Mouse (Mus musculus): Measurements from ENCODE around the gene Ajuba. TPM values are rescaled to one million over a fixed set of nuclear protein-coding genes. Genes with fewer than 3 reads are reported as not detected.

Ajuba gene
- polyA plus RNA-seq, 1 experiment from 2014 or later, result 24.9 TPM

DNA sequence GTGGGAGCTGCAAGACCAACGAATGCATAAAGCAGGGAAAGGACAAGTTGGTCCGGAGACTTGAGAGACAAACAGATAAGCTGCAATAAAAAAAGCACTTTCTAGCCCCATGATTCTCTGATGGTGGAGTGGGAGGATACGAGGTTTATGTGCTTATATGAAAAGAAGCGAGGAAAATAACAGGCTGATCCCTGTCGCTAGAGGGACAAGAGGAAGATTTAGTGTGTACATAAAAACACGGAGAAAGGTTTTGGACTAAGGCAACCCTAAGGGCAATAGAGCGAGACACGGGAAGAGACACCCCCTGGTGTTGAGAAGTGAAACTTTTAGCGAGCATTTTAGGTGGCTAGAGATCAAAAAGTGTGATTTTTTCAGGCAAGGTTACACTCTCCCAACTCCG is 705 bp upstream of the Ajuba start:
- Histone ChIP-seq H3K4me3 (ENCODE audit: low read length) (peak overlapping the region; percentile 63), H3K4me1 (ENCODE audit: control insufficient read depth, insufficient read depth, low read length) (peaks cover 28% of the 10 kb centered on the region), H3K4me2 (ENCODE audit: low read depth, low read length) (peak overlapping the region; percentile 86), H3K9me3 (replicated peaks; ENCODE audit: control insufficient read depth, low read length) (no peaks in the 10 kb centered on the region), H3K9ac (ENCODE audit: low read length) (peak overlapping the region; percentile 88), H3K27me3 (ENCODE audit: control insufficient read depth, insufficient read depth, low read length) (no peaks in the 10 kb centered on the region), H3K36me3 (ENCODE audit: control insufficient read depth, insufficient read depth) (no peaks in the 10 kb centered on the region), H3K27ac (ENCODE audit: low read length) (peak overlapping the region; percentile 96)
- peak; percentile 19; the same call in 1 of the 2 replicates for ATAC-seq (replicated peaks; ENCODE audit: extremely low read depth, insufficient read depth, low FRiP score)
- under 1% methylated on average over 10 of the region's 10 CpGs for WGBS

- H3K4me3 ChIP-seq (ENCODE audit: low read length), result peak overlapping the region; percentile 63
- under 1% methylated on average over 84 of the region's 84 CpGs for WGBS
These were observed 893 bp downstream of the Ajuba start for GRCm38 (mm10) chr14:54576241-54577088.

GRCm38 (mm10) chr14:54575631-54576030 is 1.7 kb downstream of the Ajuba start:
- peak overlapping the region; percentile 63 for H3K4me3 ChIP-seq (ENCODE audit: low read length)
- H3K4me1 ChIP-seq (ENCODE audit: control insufficient read depth, insufficient read depth, low read length), result peaks cover 43% of the 10 kb centered on the region
- H3K4me2 ChIP-seq (ENCODE audit: low read depth, low read length), result peak overlapping the region; percentile 86
- peaks cover 7% of the 10 kb centered on the region for H3K36me3 ChIP-seq (ENCODE audit: control insufficient read depth, insufficient read depth)
- ATAC-seq (replicated peaks; ENCODE audit: extremely low read depth, insufficient read depth, low FRiP score), result peak; percentile 61
- no peaks in the 10 kb centered on the region for H3K27me3 ChIP-seq (ENCODE audit: control insufficient read depth, insufficient read depth, low read length)
- no peaks in the 10 kb centered on the region for H3K9me3 ChIP-seq (replicated peaks; ENCODE audit: control insufficient read depth, low read length)
- 1% methylated on average over 39 of the region's 39 CpGs for WGBS
- peak overlapping the region; percentile 88 for H3K9ac ChIP-seq (ENCODE audit: low read length)
- H3K27ac ChIP-seq (ENCODE audit: low read length), result peak overlapping the region; percentile 96

More at GRCm38 (mm10) chr14:54576241-54577088, 893 bp downstream of the Ajuba start:
- Histone ChIP-seq H3K36me3 (ENCODE audit: control insufficient read depth, insufficient read depth) (no peaks in the 10 kb centered on the region), H3K9me3 (replicated peaks; ENCODE audit: control insufficient read depth, low read length) (no peaks in the 10 kb centered on the region), H3K27ac (ENCODE audit: low read length) (peak overlapping the region; percentile 96), H3K4me1 (ENCODE audit: control insufficient read depth, insufficient read depth, low read length) (peaks cover 43% of the 10 kb centered on the region), H3K4me2 (ENCODE audit: low read depth, low read length) (peak overlapping the region; percentile 86), H3K9ac (ENCODE audit: low read length) (peak overlapping the region; percentile 88), H3K27me3 (ENCODE audit: control insufficient read depth, insufficient read depth, low read length) (no peaks in the 10 kb centered on the region)
- no peak for ATAC-seq (replicated peaks; ENCODE audit: extremely low read depth, insufficient read depth, low FRiP score)

- H3K9me3 ChIP-seq (replicated peaks; ENCODE audit: control insufficient read depth, low read length), result no peaks in the 10 kb centered on the region
- no peaks in the 10 kb centered on the region for H3K27me3 ChIP-seq (ENCODE audit: control insufficient read depth, insufficient read depth, low read length)
- peaks cover 10% of the 10 kb centered on the region for H3K36me3 ChIP-seq (ENCODE audit: control insufficient read depth, insufficient read depth)
- ATAC-seq (replicated peaks; ENCODE audit: extremely low read depth, insufficient read depth, low FRiP score), result no peak
- H3K9ac ChIP-seq (ENCODE audit: low read length), result peak overlapping the region; percentile 88
- peak overlapping the region; percentile 63 for H3K4me3 ChIP-seq (ENCODE audit: low read length)
- WGBS, result 4% methylated on average over 8 of the region's 8 CpGs
- H3K27ac ChIP-seq (ENCODE audit: low read length), result peak overlapping the region; percentile 92
- H3K4me2 ChIP-seq (ENCODE audit: low read depth, low read length), result peak overlapping the region; percentile 86
- H3K4me1 ChIP-seq (ENCODE audit: control insufficient read depth, insufficient read depth, low read length), result peaks cover 43% of the 10 kb centered on the region
These were observed 2.3 kb downstream of the Ajuba start for GRCm38 (mm10) chr14:54575031-54575430.

DNA sequence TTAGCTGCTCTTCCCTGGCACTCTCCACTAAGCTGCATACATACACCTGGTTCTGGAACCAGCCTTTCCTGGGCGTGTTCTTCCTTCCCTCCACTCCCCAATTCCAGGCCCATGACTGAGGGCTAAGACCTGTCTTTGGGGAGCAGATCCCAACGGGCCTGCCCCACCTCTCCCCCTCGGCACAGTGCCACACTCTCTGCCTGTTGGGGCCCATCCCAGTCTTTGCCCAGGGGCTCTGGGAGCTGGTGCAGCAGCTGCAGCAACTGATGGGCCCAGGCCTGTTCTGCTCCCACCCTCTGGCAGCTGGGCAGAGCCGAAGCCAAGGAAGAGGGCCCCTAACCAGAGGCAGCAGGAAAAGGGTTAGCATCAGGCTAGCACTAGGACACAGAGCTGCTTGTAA is 3.1 kb downstream of the Ajuba start:
- peaks cover 12% of the 10 kb centered on the region for H3K36me3 ChIP-seq (ENCODE audit: control insufficient read depth, insufficient read depth)
- peak overlapping the region; percentile 63 for H3K4me3 ChIP-seq (ENCODE audit: low read length)
- peak overlapping the region; percentile 86 for H3K4me2 ChIP-seq (ENCODE audit: low read depth, low read length)
- H3K27me3 ChIP-seq (ENCODE audit: control insufficient read depth, insufficient read depth, low read length), result no peaks in the 10 kb centered on the region
- H3K4me1 ChIP-seq (ENCODE audit: control insufficient read depth, insufficient read depth, low read length), result peaks cover 50% of the 10 kb centered on the region
- 14% methylated on average over 4 of the region's 4 CpGs for WGBS
- no peak for ATAC-seq (replicated peaks; ENCODE audit: extremely low read depth, insufficient read depth, low FRiP score)
- no peaks in the 10 kb centered on the region for H3K9me3 ChIP-seq (replicated peaks; ENCODE audit: control insufficient read depth, low read length)
- peak overlapping the region; percentile 92 for H3K27ac ChIP-seq (ENCODE audit: low read length)
- peak overlapping the region; percentile 88 for H3K9ac ChIP-seq (ENCODE audit: low read length)

- peaks cover 21% of the 10 kb centered on the region for H3K36me3 ChIP-seq (ENCODE audit: control insufficient read depth, insufficient read depth)
- H3K4me3 ChIP-seq (ENCODE audit: low read length), result peak overlapping the region; percentile 63
- WGBS, result 17% methylated on average over 14 of the region's 14 CpGs
- peak overlapping the region; percentile 86 for H3K4me2 ChIP-seq (ENCODE audit: low read depth, low read length)
- ATAC-seq (replicated peaks; ENCODE audit: extremely low read depth, insufficient read depth, low FRiP score), result peak; percentile 42
- no peaks in the 10 kb centered on the region for H3K9me3 ChIP-seq (replicated peaks; ENCODE audit: control insufficient read depth, low read length)
- peak overlapping the region; percentile 88 for H3K9ac ChIP-seq (ENCODE audit: low read length)
- no peaks in the 10 kb centered on the region for H3K27me3 ChIP-seq (ENCODE audit: control insufficient read depth, insufficient read depth, low read length)
- H3K4me1 ChIP-seq (ENCODE audit: control insufficient read depth, insufficient read depth, low read length), result peaks cover 48% of the 10 kb centered on the region
- H3K27ac ChIP-seq (ENCODE audit: low read length), result peak overlapping the region; percentile 92
These were observed 4.3 kb downstream of the Ajuba start for GRCm38 (mm10) chr14:54572790-54573736.

- Histone ChIP-seq H3K27ac (ENCODE audit: low read length) (peak overlapping the region; percentile 92), H3K27me3 (ENCODE audit: control insufficient read depth, insufficient read depth, low read length) (no peaks in the 10 kb centered on the region), H3K4me2 (ENCODE audit: low read depth, low read length) (peak overlapping the region; percentile 86), H3K9me3 (replicated peaks; ENCODE audit: control insufficient read depth, low read length) (no peaks in the 10 kb centered on the region), H3K4me3 (ENCODE audit: low read length) (no peak overlapping the region), H3K4me1 (ENCODE audit: control insufficient read depth, insufficient read depth, low read length) (peaks cover 48% of the 10 kb centered on the region), H3K36me3 (ENCODE audit: control insufficient read depth, insufficient read depth) (peaks cover 23% of the 10 kb centered on the region), H3K9ac (ENCODE audit: low read length) (peak overlapping the region; percentile 88)
- ATAC-seq (replicated peaks; ENCODE audit: extremely low read depth, insufficient read depth, low FRiP score), result no peak
- WGBS, result 55% methylated on average over 4 of the region's 4 CpGs
These were observed 5.2 kb downstream of the Ajuba start for GRCm38 (mm10) chr14:54572122-54572521.

GRCm38 (mm10) chr14:54569451-54570392 is 7.6 kb downstream of the Ajuba start:
- H3K27me3 ChIP-seq (ENCODE audit: control insufficient read depth, insufficient read depth, low read length), result no peaks in the 10 kb centered on the region
- peak overlapping the region; percentile 50 for H3K27ac ChIP-seq (ENCODE audit: low read length)
- H3K9ac ChIP-seq (ENCODE audit: low read length), result peak overlapping the region; percentile 36; the same call in 1 of the 2 replicates
- peaks cover 40% of the 10 kb centered on the region for H3K4me1 ChIP-seq (ENCODE audit: control insufficient read depth, insufficient read depth, low read length)
- H3K4me3 ChIP-seq (ENCODE audit: low read length), result no peak overlapping the region
- H3K36me3 ChIP-seq (ENCODE audit: control insufficient read depth, insufficient read depth), result peaks cover 23% of the 10 kb centered on the region
- no peaks in the 10 kb centered on the region for H3K9me3 ChIP-seq (replicated peaks; ENCODE audit: control insufficient read depth, low read length)
- WGBS, result 55% methylated on average over 17 of the region's 17 CpGs
- ATAC-seq (replicated peaks; ENCODE audit: extremely low read depth, insufficient read depth, low FRiP score), result no peak
- H3K4me2 ChIP-seq (ENCODE audit: low read depth, low read length), result no peak overlapping the region

All from heart, embryonic 16.5 days (tissue).